Mouse (Mus musculus) liver, adult (tissue): ENCODE results near the gene Snu13.

Experiments
- GATA4 ChIP-seq: IDR thresholded peaks from 2 replicates; pipeline ENCODE4 v1.6.1; 2014; ENCODE audit warnings: mild to moderate bottlenecking, low read length; ENCODE audit not compliant: insufficient replicate concordance

Snu13 gene

DNA sequence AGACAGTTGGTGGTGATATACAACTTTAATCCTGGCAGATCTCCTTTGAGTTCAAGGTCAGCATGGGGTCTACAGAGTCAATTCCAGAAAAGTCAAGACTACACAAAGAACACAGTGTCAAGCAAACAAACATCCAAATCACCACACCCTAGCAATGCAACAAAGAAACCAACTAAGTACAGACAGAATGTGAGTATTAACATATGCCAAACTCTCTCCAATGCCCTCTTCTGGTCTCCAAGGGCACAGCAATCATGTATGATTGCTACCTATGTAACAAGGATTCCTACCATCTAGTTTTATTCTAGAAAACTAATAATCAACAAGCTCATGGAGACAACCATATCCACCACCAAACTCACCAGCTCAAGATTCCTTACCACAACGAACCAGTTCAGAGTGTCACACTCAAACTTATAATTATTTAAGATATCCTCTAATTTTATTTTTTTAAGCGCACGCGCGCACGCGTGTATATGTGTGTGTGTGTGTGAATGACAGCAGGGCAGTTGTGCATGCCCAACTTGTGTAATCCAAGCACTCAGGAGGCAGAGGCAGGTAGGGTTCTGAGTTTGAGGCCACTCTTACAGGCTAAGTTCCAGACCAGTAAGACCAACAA is 3.1 kb downstream of the Snu13 start:
- no peak for TF ChIP-seq GATA4

DNA sequence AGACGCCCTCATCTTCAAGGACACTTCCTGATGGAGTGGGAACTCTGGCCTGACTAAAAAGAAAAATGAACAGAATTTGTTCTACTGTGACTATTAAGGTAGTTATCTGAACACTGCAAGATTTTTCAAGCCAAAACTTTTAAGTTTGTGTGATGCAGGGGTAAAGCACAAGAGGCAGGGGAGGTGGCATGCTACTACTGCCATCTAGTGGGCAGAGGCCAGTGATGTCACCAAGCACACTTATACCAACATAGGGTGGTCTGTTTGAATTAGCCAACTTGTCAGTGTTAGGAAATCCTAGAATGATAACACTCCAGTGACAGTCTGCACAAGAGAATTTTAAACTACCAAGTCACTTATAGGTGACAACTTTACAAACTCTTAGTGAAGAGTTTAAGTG is 6.7 kb downstream of the Snu13 start:
- TF ChIP-seq GATA4, result no peak

- no peak for TF ChIP-seq GATA4
Observed at GRCm38 (mm10) chr15:82035904-82036689, 11.3 kb downstream of the Snu13 start.

DNA sequence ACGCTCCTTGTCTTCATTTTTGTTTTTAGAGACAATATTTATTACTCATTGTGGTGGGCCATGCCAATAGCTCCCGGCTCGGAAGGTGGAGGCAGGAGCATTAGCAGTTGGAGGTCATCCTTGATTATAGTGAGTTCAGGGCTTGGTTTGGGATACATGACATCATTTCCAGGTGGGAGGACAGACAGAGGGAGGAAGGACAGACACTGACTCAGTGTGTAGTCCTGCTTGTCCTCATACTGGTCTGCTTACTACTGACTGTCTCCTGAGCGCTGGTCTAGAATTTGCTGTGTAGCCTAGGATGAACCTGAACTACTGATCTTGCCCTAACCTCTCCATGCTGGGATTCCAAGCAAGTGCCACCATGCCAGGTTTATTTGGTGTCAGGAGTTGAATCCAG is 13.6 kb downstream of the Snu13 start, which contains the start of gene Desi1:
Gene Desi1, minus strand, starts transcription at position 101 of the 400 bp plus-strand sequence.
- TF ChIP-seq GATA4, result no peak

GRCm38 (mm10) chr15:82032386-82032785 is 15.0 kb downstream of the Snu13 start:
- no peak for TF ChIP-seq GATA4

GRCm38 (mm10) chr15:82027726-82028125 is 19.7 kb downstream of the Snu13 start:
- TF ChIP-seq GATA4, result no peak

DNA sequence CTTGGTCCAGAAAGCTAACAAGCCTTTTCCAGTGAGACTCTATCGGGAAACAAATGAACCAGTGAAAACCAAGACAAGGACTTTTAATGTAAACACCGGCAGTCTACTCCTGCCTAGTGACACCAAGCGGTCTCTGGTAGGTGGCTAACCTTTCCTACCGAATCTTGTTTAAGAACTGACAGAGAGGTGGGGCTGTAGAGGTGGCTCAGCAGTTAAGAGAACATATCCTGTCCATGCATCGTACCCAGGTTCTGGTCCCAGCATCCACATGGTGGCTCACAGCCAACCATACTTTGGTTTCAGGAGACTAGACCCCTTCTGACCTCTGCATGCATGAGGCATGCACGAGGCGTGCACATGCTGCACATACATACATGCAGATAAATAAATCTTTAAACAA is 20.1 kb downstream of the Snu13 start:
- no peak for TF ChIP-seq GATA4

GRCm38 (mm10) chr15:82023965-82024635 is 23.3 kb downstream of the Snu13 start:
- TF ChIP-seq GATA4, result no peak

GRCm38 (mm10) chr15:82022535-82023088 is 24.8 kb downstream of the Snu13 start:
- TF ChIP-seq GATA4, result no peak

DNA sequence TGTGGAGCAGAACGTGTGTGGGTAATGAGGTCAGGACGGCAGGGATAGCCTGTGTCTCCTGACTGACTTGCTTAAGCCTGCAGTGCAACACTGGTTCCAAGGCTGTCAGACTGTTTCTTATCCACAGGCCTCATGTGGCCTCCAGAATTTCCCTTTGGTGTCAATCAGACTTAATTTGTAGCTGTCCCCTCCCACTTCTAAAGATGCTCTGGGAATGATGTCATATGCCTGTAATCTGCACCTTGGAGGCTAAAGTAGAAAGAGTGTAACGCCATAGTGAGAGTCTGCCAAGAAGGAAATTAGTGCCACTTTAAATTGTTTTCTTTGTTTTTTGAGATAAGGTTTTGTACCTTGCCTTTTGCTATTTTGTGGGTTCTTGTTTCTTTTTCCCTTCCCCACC is 28.1 kb downstream of the Snu13 start:
- TF ChIP-seq GATA4, result no peak

- no peak for TF ChIP-seq GATA4
Observed at GRCm38 (mm10) chr15:82017461-82017860, 29.9 kb downstream of the Snu13 start.

- no peak for TF ChIP-seq GATA4
Observed at GRCm38 (mm10) chr15:82016830-82017229, 30.6 kb downstream of the Snu13 start.

DNA sequence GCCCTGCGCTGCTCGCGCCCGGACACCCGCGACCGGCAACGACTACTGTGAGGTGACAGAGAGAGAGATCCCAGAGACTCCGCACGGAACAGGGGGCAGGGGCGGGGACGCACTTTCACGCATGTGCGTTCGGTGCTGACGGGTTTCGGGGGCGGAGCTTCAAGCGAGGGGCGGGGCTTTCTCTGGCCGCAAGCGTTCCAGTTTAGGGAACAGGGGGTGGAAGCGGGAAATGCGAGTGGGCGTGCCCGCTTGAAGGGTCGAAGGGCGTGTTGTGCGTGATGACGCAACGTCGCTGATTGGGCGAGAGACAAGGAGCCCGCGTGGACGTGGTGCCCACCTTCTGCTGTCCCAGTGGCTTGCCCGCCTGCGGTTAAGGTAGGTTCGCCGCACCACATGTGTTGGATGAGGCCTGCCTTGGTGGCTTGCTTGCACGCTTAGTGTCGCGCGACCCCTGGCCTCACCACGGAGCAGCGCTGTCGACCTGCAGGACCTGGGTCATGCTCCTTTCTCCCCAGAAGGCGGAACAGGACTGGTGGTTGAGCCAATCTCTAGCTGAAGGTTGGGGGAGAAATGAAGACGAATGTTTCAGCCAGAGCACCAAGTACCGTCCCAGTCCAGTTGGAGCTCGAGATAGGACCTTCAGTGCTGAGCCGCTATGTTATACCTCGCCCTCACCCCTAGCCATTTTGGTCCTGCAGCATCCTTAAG is 31.1 kb downstream of the Snu13 start:
- peak; percentile 92; the same call in 1 of the 2 replicates for TF ChIP-seq GATA4

DNA sequence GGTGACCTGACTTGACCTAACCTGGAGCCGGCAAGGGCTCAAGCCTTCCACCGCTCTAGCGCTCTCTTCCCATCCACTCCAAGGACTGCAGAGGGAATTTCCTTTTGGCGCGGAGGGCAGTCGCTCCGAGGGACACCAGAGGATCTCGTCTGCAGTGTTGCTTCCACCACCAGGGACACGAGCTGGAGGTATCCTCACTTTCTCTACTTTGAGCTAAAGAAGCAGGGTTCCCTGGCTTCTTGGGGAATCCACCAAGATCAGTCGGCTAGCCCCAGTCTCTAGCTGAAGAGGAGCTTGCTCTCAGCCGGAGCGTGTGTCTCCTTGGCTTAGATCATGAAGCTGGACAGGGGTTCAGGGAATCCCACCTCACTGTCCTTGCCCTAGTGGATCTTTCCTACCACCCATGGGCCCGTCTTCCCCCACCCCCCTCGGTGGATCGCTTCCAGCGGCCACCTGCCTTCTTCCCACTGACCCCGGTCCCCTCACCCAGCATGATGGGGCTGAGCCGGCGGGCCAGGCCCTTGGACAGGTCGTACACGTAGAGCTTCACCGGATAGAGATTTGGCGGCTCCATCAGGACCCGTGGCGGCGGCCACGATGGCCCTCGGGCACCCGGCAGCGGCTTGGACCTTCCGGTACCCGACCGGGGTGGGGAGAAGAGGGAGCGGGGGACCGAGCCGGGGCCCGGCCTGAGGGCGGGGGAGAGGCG is 31.9 kb downstream of the Snu13 start:
- TF ChIP-seq GATA4, result no peak
